Mouse (Mus musculus) erythroid progenitor cell, adult 5-6 weeks (primary cell): ENCODE measurements around the gene 1700092M07Rik. TPM values are rescaled to one million over a fixed set of nuclear protein-coding genes. Genes with fewer than 3 reads are reported as not detected.

Source experiments
- ATAC-seq: replicated peaks from 2 replicates; pipeline ENCODE4 v1.8.0; 2016; ENCODE audit warnings: moderate number of reproducible peaks, mild to moderate bottlenecking, moderate TSS enrichment, inconsistent platforms; ENCODE audit not compliant: poor library complexity, low FRiP score, severe bottlenecking
- total RNA-seq, 2 experiments: library from RNA; stranded (forward) in 1 of 2; stranded (reverse) in 1 of 2; fragments of 150-400 nt in 1 of 2; fragments of 186-747, 209-891 nt in 1 of 2; gene quantifications; 2 replicates each; pipeline versions ENCODE4 v1.2.3 to v1.2.4; 2015 to 2017; ENCODE audit warnings: low replicate concordance in 2 of 2

Gene 1700092M07Rik
- total RNA-seq, 2 experiments from 2014 or later = not detected

- no peak for ATAC-seq
These were observed 48.0 kb downstream of the 1700092M07Rik start for GRCm38 (mm10) chr19:8788521-8788920.

- ATAC-seq = no peak
These were observed 48.7 kb downstream of the 1700092M07Rik start for GRCm38 (mm10) chr19:8789171-8789570.

- ATAC-seq = no peak
These were observed 49.7 kb downstream of the 1700092M07Rik start for GRCm38 (mm10) chr19:8790171-8790570.

Other genes with a start within 250 kb of the 1700092M07Rik start
Only the 30 nearest of the 33 such genes appear.
- 1.1 TPM in 1 of 2 replicates, not detected in the other for gene Slc22a8, start 149.5 kb upstream of the 1700092M07Rik start, total RNA-seq (2015; ENCODE audit: low replicate concordance)
- gene Slc22a8, start 149.5 kb upstream of the 1700092M07Rik start, total RNA-seq (2017; ENCODE audit: low replicate concordance) = not detected in 2 replicates
- gene Slc22a6, start 122.7 kb upstream of the 1700092M07Rik start, total RNA-seq (2015; ENCODE audit: low replicate concordance) = not detected in 2 replicates
- gene Slc22a6, start 122.7 kb upstream of the 1700092M07Rik start, total RNA-seq (2017; ENCODE audit: low replicate concordance) = not detected in 2 replicates
- not detected in 2 replicates for gene Chrm1, start 76.9 kb upstream of the 1700092M07Rik start, total RNA-seq (2015; ENCODE audit: low replicate concordance)
- 0.26 TPM in 1 of 2 replicates, not detected in the other for gene Chrm1, start 76.9 kb upstream of the 1700092M07Rik start, total RNA-seq (2017; ENCODE audit: low replicate concordance)
- gene Slc3a2, start 17.3 kb upstream of the 1700092M07Rik start, total RNA-seq (2015; ENCODE audit: low replicate concordance) = 198 and 206 TPM in 2 replicates
- gene Slc3a2, start 17.3 kb upstream of the 1700092M07Rik start, total RNA-seq (2017; ENCODE audit: low replicate concordance) = 242 and 266 TPM in 2 replicates
- 22.0 and 28.9 TPM in 2 replicates for gene Wdr74, start 4.9 kb upstream of the 1700092M07Rik start, total RNA-seq (2015; ENCODE audit: low replicate concordance)
- gene Wdr74, start 4.9 kb upstream of the 1700092M07Rik start, total RNA-seq (2017; ENCODE audit: low replicate concordance) = 10.7 and 15.0 TPM in 2 replicates
- 67.0 and 97.7 TPM in 2 replicates for gene Stx5a, start 695 bp downstream of the 1700092M07Rik start, total RNA-seq (2015; ENCODE audit: low replicate concordance)
- 119 and 128 TPM in 2 replicates for gene Stx5a, start 695 bp downstream of the 1700092M07Rik start, total RNA-seq (2017; ENCODE audit: low replicate concordance)
- 462 and 487 TPM in 2 replicates for gene Nxf1, start 16.4 kb downstream of the 1700092M07Rik start, total RNA-seq (2015; ENCODE audit: low replicate concordance)
- 79.9 and 80.3 TPM in 2 replicates for gene Nxf1, start 16.4 kb downstream of the 1700092M07Rik start, total RNA-seq (2017; ENCODE audit: low replicate concordance)
- 25.9 and 40.7 TPM in 2 replicates for gene Tmem223, start 30.3 kb downstream of the 1700092M07Rik start, total RNA-seq (2015; ENCODE audit: low replicate concordance)
- 11.0 and 21.9 TPM in 2 replicates for gene Tmem223, start 30.3 kb downstream of the 1700092M07Rik start, total RNA-seq (2017; ENCODE audit: low replicate concordance)
- 80.7 and 134 TPM in 2 replicates for gene Tmem179b, start 33.7 kb downstream of the 1700092M07Rik start, total RNA-seq (2015; ENCODE audit: low replicate concordance)
- gene Tmem179b, start 33.7 kb downstream of the 1700092M07Rik start, total RNA-seq (2017; ENCODE audit: low replicate concordance) = 66.6 and 95.1 TPM in 2 replicates
- 6.7 and 24.1 TPM in 2 replicates for gene Taf6l, start 45.7 kb downstream of the 1700092M07Rik start, total RNA-seq (2015; ENCODE audit: low replicate concordance)
- 10.5 and 10.9 TPM in 2 replicates for gene Taf6l, start 45.7 kb downstream of the 1700092M07Rik start, total RNA-seq (2017; ENCODE audit: low replicate concordance)
- 49.0 and 51.2 TPM in 2 replicates for gene Polr2g, start 57.9 kb downstream of the 1700092M07Rik start, total RNA-seq (2015; ENCODE audit: low replicate concordance)
- gene Polr2g, start 57.9 kb downstream of the 1700092M07Rik start, total RNA-seq (2017; ENCODE audit: low replicate concordance) = 16.5 and 25.8 TPM in 2 replicates
- not detected in 2 replicates for gene Zbtb3, start 61.8 kb downstream of the 1700092M07Rik start, total RNA-seq (2015; ENCODE audit: low replicate concordance)
- gene Zbtb3, start 61.8 kb downstream of the 1700092M07Rik start, total RNA-seq (2017; ENCODE audit: low replicate concordance) = 1.3 TPM in 1 of 2 replicates, not detected in the other
- gene Ttc9c, start 78.6 kb downstream of the 1700092M07Rik start, total RNA-seq (2015; ENCODE audit: low replicate concordance) = 55.8 and 56.6 TPM in 2 replicates
- 59.4 and 73.3 TPM in 2 replicates for gene Ttc9c, start 78.6 kb downstream of the 1700092M07Rik start, total RNA-seq (2017; ENCODE audit: low replicate concordance)
- gene Hnrnpul2, start 79.3 kb downstream of the 1700092M07Rik start, total RNA-seq (2015; ENCODE audit: low replicate concordance) = 54.9 and 64.2 TPM in 2 replicates
- 154 and 160 TPM in 2 replicates for gene Hnrnpul2, start 79.3 kb downstream of the 1700092M07Rik start, total RNA-seq (2017; ENCODE audit: low replicate concordance)
- gene AC129217.1, start 89.1 kb downstream of the 1700092M07Rik start, total RNA-seq (2015; ENCODE audit: low replicate concordance) = not detected in 2 replicates
- 9.5 and 15.5 TPM in 2 replicates for gene AC129217.1, start 89.1 kb downstream of the 1700092M07Rik start, total RNA-seq (2017; ENCODE audit: low replicate concordance)
- 33.9 and 36.0 TPM in 2 replicates for gene Bscl2, start 96.7 kb downstream of the 1700092M07Rik start, total RNA-seq (2015; ENCODE audit: low replicate concordance)
- gene Bscl2, start 96.7 kb downstream of the 1700092M07Rik start, total RNA-seq (2017; ENCODE audit: low replicate concordance) = 20.2 and 27.1 TPM in 2 replicates
- not detected in 2 replicates for gene Gng3, start 98.5 kb downstream of the 1700092M07Rik start, total RNA-seq (2015; ENCODE audit: low replicate concordance)
- gene Gng3, start 98.5 kb downstream of the 1700092M07Rik start, total RNA-seq (2017; ENCODE audit: low replicate concordance) = not detected in 2 replicates
- 1.7 TPM in 1 of 2 replicates, not detected in the other for gene Lrrn4cl, start 110.0 kb downstream of the 1700092M07Rik start, total RNA-seq (2015; ENCODE audit: low replicate concordance)
- 0.39 TPM in 1 of 2 replicates, not detected in the other for gene Lrrn4cl, start 110.0 kb downstream of the 1700092M07Rik start, total RNA-seq (2017; ENCODE audit: low replicate concordance)
- gene Ubxn1, start 130.8 kb downstream of the 1700092M07Rik start, total RNA-seq (2015; ENCODE audit: low replicate concordance) = 46.1 and 49.9 TPM in 2 replicates
- gene Ubxn1, start 130.8 kb downstream of the 1700092M07Rik start, total RNA-seq (2017; ENCODE audit: low replicate concordance) = 73.1 and 101 TPM in 2 replicates
- 8.8 and 23.1 TPM in 2 replicates for gene Uqcc3, start 140.2 kb downstream of the 1700092M07Rik start, total RNA-seq (2015; ENCODE audit: low replicate concordance)
- gene Uqcc3, start 140.2 kb downstream of the 1700092M07Rik start, total RNA-seq (2017; ENCODE audit: low replicate concordance) = 7.8 TPM in 1 of 2 replicates, not detected in the other
- 36.4 and 44.9 TPM in 2 replicates for gene Lbhd1, start 143.0 kb downstream of the 1700092M07Rik start, total RNA-seq (2015; ENCODE audit: low replicate concordance)
- gene Lbhd1, start 143.0 kb downstream of the 1700092M07Rik start, total RNA-seq (2017; ENCODE audit: low replicate concordance) = 6.4 and 9.9 TPM in 2 replicates
- gene Gm49403, start 143.2 kb downstream of the 1700092M07Rik start, total RNA-seq (2015; ENCODE audit: low replicate concordance) = not detected in 2 replicates
- gene Gm49403, start 143.2 kb downstream of the 1700092M07Rik start, total RNA-seq (2017; ENCODE audit: low replicate concordance) = not detected in 2 replicates
- 11.5 and 13.4 TPM in 2 replicates for gene 1810009A15Rik, start 148.1 kb downstream of the 1700092M07Rik start, total RNA-seq (2015; ENCODE audit: low replicate concordance)
- gene 1810009A15Rik, start 148.1 kb downstream of the 1700092M07Rik start, total RNA-seq (2017; ENCODE audit: low replicate concordance) = 7.0 and 32.0 TPM in 2 replicates
- not detected in 2 replicates for gene Gm49416, start 148.2 kb downstream of the 1700092M07Rik start, total RNA-seq (2015; ENCODE audit: low replicate concordance)
- gene Gm49416, start 148.2 kb downstream of the 1700092M07Rik start, total RNA-seq (2017; ENCODE audit: low replicate concordance) = not detected in 2 replicates
- 10.1 and 14.3 TPM in 2 replicates for gene Ints5, start 152.3 kb downstream of the 1700092M07Rik start, total RNA-seq (2015; ENCODE audit: low replicate concordance)
- gene Ints5, start 152.3 kb downstream of the 1700092M07Rik start, total RNA-seq (2017; ENCODE audit: low replicate concordance) = 7.1 and 7.6 TPM in 2 replicates
- 71.0 and 83.0 TPM in 2 replicates for gene Ganab, start 157.4 kb downstream of the 1700092M07Rik start, total RNA-seq (2015; ENCODE audit: low replicate concordance)
- 31.9 and 43.0 TPM in 2 replicates for gene Ganab, start 157.4 kb downstream of the 1700092M07Rik start, total RNA-seq (2017; ENCODE audit: low replicate concordance)
- 16.2 and 28.1 TPM in 2 replicates for gene B3gat3, start 179.7 kb downstream of the 1700092M07Rik start, total RNA-seq (2015; ENCODE audit: low replicate concordance)
- 13.8 and 21.3 TPM in 2 replicates for gene B3gat3, start 179.7 kb downstream of the 1700092M07Rik start, total RNA-seq (2017; ENCODE audit: low replicate concordance)
- not detected in 2 replicates for gene Rom1, start 188.6 kb downstream of the 1700092M07Rik start, total RNA-seq (2015; ENCODE audit: low replicate concordance)
- gene Rom1, start 188.6 kb downstream of the 1700092M07Rik start, total RNA-seq (2017; ENCODE audit: low replicate concordance) = not detected in 2 replicates
- 6.5 and 9.6 TPM in 2 replicates for gene Eml3, start 188.8 kb downstream of the 1700092M07Rik start, total RNA-seq (2015; ENCODE audit: low replicate concordance)
- gene Eml3, start 188.8 kb downstream of the 1700092M07Rik start, total RNA-seq (2017; ENCODE audit: low replicate concordance) = 7.1 and 14.0 TPM in 2 replicates
- 59.9 and 70.3 TPM in 2 replicates for gene Mta2, start 201.2 kb downstream of the 1700092M07Rik start, total RNA-seq (2015; ENCODE audit: low replicate concordance)
- gene Mta2, start 201.2 kb downstream of the 1700092M07Rik start, total RNA-seq (2017; ENCODE audit: low replicate concordance) = 84.2 and 125 TPM in 2 replicates